Comparison of ENCODE assay signal across 10 mouse cellular contexts in genomic region chr3:89796358-89796757, GRCm38 (mm10). TPM values are rescaled to one million over a fixed set of nuclear protein-coding genes. Genes with fewer than 3 reads are reported as not detected.
DNase-seq lines count a peak whose midpoint lies in the region; ATAC-seq and TF ChIP-seq lines count a peak whose summit lies in the region.
"Had no signal": no experiment of that assay in that cellular context is flagged by ENCODE, and none has a peak within 500 bp of the region (broad histone marks: within the 10 kb centered on the region; RNA-seq: fewer than 3 reads in every experiment).

No protein-coding gene starts in this region.

- no peak for TF ChIP-seq CTCF in kidney, adult 2 months (conservative IDR thresholded peaks at IDR 0.05; ENCODE audit: insufficient read depth, insufficient read length, low read depth, low read length)

- no peaks in the 10 kb centered on the region for H3K27me3 ChIP-seq in kidney, adult 2 months (replicated peaks; ENCODE audit: control insufficient read depth, insufficient read depth, low read length)
- H3K27me3 ChIP-seq in midbrain, embryonic 14.5 days (ENCODE audit: control insufficient read depth, insufficient read depth, low read length), result no peaks in the 10 kb centered on the region
- H3K27me3 ChIP-seq: hindbrain, embryonic 15.5 days had no signal

- WGBS in kidney, adult 2 months, result 30% methylated on average over 4 of the region's 4 CpGs
- WGBS in midbrain, embryonic 14.5 days, result 57% methylated on average over 4 of the region's 4 CpGs

- TF ChIP-seq POLR2A in kidney, adult 2 months (IDR thresholded peaks at IDR 0.05; ENCODE audit: low read depth, low read length), result no peak

- no peaks in the 10 kb centered on the region for H3K36me3 ChIP-seq in kidney, adult 2 months (ENCODE audit: control insufficient read depth, insufficient read depth, low read length)
- no peaks in the 10 kb centered on the region for H3K36me3 ChIP-seq in midbrain, embryonic 14.5 days (ENCODE audit: control insufficient read depth, insufficient read depth, low read length)
- H3K36me3 ChIP-seq: hindbrain, embryonic 15.5 days had no signal

- DNase-seq in kidney, adult 2 months, result peak; percentile 41
- no peak for DNase-seq in kidney, postnatal 4 days
- peak; percentile 43 for DNase-seq in 3134 (ENCODE audit: extremely low read depth, insufficient read length, low spot score)
- DNase-seq in NIH3T3 (ENCODE audit: low read depth), result peak; percentile 40
- peak; percentile 40 for DNase-seq in lung, postnatal 36 days
- no peak for DNase-seq in thymus, adult 18-20 months
- DNase-seq in midbrain, embryonic 14.5 days, result no peak
- no peak for DNase-seq in T-cell, adult 2 months (ENCODE audit: low spot score)
- DNase-seq: cerebellum, adult 11 months had no signal

- no peak overlapping the region for H3K9ac ChIP-seq in midbrain, embryonic 14.5 days (replicated peaks; ENCODE audit: low read length)
- H3K9ac ChIP-seq: hindbrain, embryonic 15.5 days had no signal

- H3K4me3 ChIP-seq in kidney, adult 2 months (ENCODE audit: insufficient read depth, low read depth, low read length), result no peak overlapping the region
- H3K4me3 ChIP-seq in midbrain, embryonic 14.5 days (replicated peaks; ENCODE audit: low read depth, low read length), result no peak overlapping the region
- H3K4me3 ChIP-seq: hindbrain, embryonic 15.5 days had no signal

- H3K4me2 ChIP-seq in midbrain, embryonic 14.5 days (ENCODE audit: low read length), result no peak overlapping the region
- H3K4me2 ChIP-seq: hindbrain, embryonic 15.5 days had no signal

- no peak overlapping the region for H3K27ac ChIP-seq in kidney, adult 2 months (ENCODE audit: insufficient read depth, low read depth, low read length)
- H3K27ac ChIP-seq in midbrain, embryonic 14.5 days (replicated peaks; ENCODE audit: low read depth, low read length), result no peak overlapping the region
- H3K27ac ChIP-seq: hindbrain, embryonic 15.5 days had no signal

- H3K9me3 ChIP-seq in midbrain, embryonic 14.5 days (ENCODE audit: control insufficient read depth, low read length), result no peaks in the 10 kb centered on the region
- H3K9me3 ChIP-seq: hindbrain, embryonic 15.5 days had no signal

- no peaks in the 10 kb centered on the region for H3K4me1 ChIP-seq in kidney, adult 2 months (ENCODE audit: control insufficient read depth, insufficient read depth, low read length)
- H3K4me1 ChIP-seq in midbrain, embryonic 14.5 days (ENCODE audit: control insufficient read depth, insufficient read depth, low read length), result no peaks in the 10 kb centered on the region
- H3K4me1 ChIP-seq: hindbrain, embryonic 15.5 days had no signal

- no peak for ATAC-seq in midbrain, embryonic 14.5 days (ENCODE audit: low FRiP score, low TSS enrichment)

RNA-seq across cellular contexts. Expression of gene Ube2q1, which starts 22.9 kb away (rescaled TPM):
- 24.7 and 27.2 TPM in 2 replicates for polyA plus RNA-seq in kidney, adult 2 months (2012; rRNA removed)
- polyA plus RNA-seq in midbrain, embryonic 14.5 days (2014; fragmentation: Nextera tagmentation; extraction: Ambion mirVana), result 22.2 and 25.0 TPM in 2 replicates

RNA-seq across cellular contexts. Expression of gene Chrnb2, which starts 31.9 kb away (rescaled TPM):
- polyA plus RNA-seq in kidney, adult 2 months (2012; rRNA removed), result 1.6 and 1.8 TPM in 2 replicates
- 29.6 and 31.5 TPM in 2 replicates for polyA plus RNA-seq in midbrain, embryonic 14.5 days (2014; fragmentation: Nextera tagmentation; extraction: Ambion mirVana)

RNA-seq across cellular contexts. Expression of gene She, which starts 34.8 kb away (rescaled TPM):
- polyA plus RNA-seq in kidney, adult 2 months (2012; rRNA removed), result 3.3 and 4.1 TPM in 2 replicates
- polyA plus RNA-seq in midbrain, embryonic 14.5 days (2014; fragmentation: Nextera tagmentation; extraction: Ambion mirVana), result 0.57 and 2.0 TPM in 2 replicates

Comparison
In these comparisons a context has a peak if more than half of its experiments do, and no peak if none do; other contexts are left out.
1. DNase-seq: peak in kidney, adult 2 months (single experiment), 3134 (single experiment), NIH3T3 (single experiment) and lung, postnatal 36 days (single experiment); none in kidney, postnatal 4 days (0 of 2), thymus, adult 18-20 months (0 of 2), midbrain, embryonic 14.5 days (single experiment) and T-cell, adult 2 months (single experiment).
2. RNA of gene Chrnb2, which starts 31.9 kb away (polyA plus RNA-seq): 29.6 to 31.5 TPM in midbrain, embryonic 14.5 days; 1.6 to 1.8 TPM in kidney, adult 2 months; every median in the first group is over 10 times any median in the second.